Mouse (Mus musculus) hindbrain, embryonic 12.5 days (tissue): Measurements from ENCODE around the gene Pipox. TPM values are rescaled to one million over a fixed set of nuclear protein-coding genes. Genes with fewer than 3 reads are reported as not detected.

ENCODE experiments used
- ATAC-seq: fragments of 200-750 bp; cut with Nextera tagmentation; 2 replicates; pipeline ENCODE4 v1.8.0; 2017; ENCODE audit warnings: moderate TSS enrichment; ENCODE audit not compliant: low FRiP score
- H3K27ac ChIP-seq: fragments of 300-500 bp; sonication (generic); 2 replicates; pipeline ENCODE4 v1.5.1; 2016; ENCODE audit warnings: mild to moderate bottlenecking
- H3K27me3 ChIP-seq: fragments of 300-500 bp; sonication (generic); 2 replicates; pipeline ENCODE4 v1.6.1; 2016; ENCODE audit warnings: mild to moderate bottlenecking
- H3K36me3 ChIP-seq: fragments of 300-500 bp; sonication (generic); 2 replicates; pipeline ENCODE4 v1.6.1; 2016; ENCODE audit warnings: mild to moderate bottlenecking
- H3K4me1 ChIP-seq: fragments of 300-500 bp; sonication (generic); 2 replicates; pipeline ENCODE4 v1.6.1; 2016
- H3K4me2 ChIP-seq: fragments of 300-500 bp; sonication (generic); replicated peaks from 2 replicates; pipeline ENCODE4 v1.6.1; 2016; ENCODE audit warnings: mild to moderate bottlenecking
- H3K4me3 ChIP-seq: fragments of 300-500 bp; sonication (generic); 2 replicates; pipeline ENCODE4 v1.5.1; 2016; ENCODE audit warnings: mild to moderate bottlenecking
- H3K9ac ChIP-seq: fragments of 300-500 bp; sonication (generic); 2 replicates; pipeline ENCODE4 v1.6.1; 2016; ENCODE audit warnings: mild to moderate bottlenecking, moderate library complexity
- H3K9me3 ChIP-seq: fragments of 300-500 bp; sonication (generic); replicated peaks from 2 replicates; pipeline ENCODE4 v1.6.1; 2016; ENCODE audit warnings: mild to moderate bottlenecking
- whole genome bisulfite sequencing: fragments of 180-500 bp; shearing (Covaris S2); methylation state at CpG from one replicate; pipeline ENCODE4 v1.1.7; 2016; 5-methylcytosine and 5-hydroxymethylcytosine counted together
- polyA plus RNA-seq: library from polyadenylated mRNA; unstranded; fragments of >200 nt; fragmentation: Nextera tagmentation; extraction: Ambion mirVana; gene quantifications from 2 replicates; pipeline ENCODE4 v1.2.1, GENCODE M21; 2016

Pipox gene
- polyA plus RNA-seq, 1 experiment from 2014 or later, result 5.0 TPM

- ATAC-seq, result no peak
- H3K4me1 ChIP-seq, result peaks cover 47% of the 10 kb centered on the region
- WGBS, result 44% methylated on average over 1 of the region's 1 CpGs
Measured at GRCm38 (mm10) chr11:77904707-77905106, 10.8 kb upstream of the Pipox start.

DNA sequence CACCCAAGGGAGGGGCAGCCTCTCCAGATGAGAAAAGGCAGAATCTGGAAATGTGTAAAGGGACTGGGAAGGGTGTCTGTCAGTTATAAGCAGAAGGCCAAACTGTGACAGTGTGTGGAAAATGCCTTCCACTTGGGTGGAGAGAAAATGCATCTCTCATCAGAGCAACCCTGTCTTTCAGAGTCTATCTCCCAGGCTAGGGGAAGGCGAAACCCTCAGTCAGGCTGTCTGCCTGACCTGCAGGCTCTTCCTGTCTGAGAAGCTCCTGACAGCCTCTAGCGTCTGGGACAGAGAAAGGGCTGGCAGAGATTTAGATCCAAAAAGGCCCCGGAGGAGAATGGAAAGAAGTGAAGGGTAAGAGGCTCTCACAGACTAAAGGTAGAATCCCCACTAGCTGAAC lies 9.9 kb upstream of the Pipox start:
- Histone ChIP-seq H3K36me3 (no peaks in the 10 kb centered on the region), H3K27me3 (peaks cover 36% of the 10 kb centered on the region), H3K4me1 (peaks cover 42% of the 10 kb centered on the region), H3K9me3 (no peaks in the 10 kb centered on the region), H3K9ac (0 out of 2 replicates have a peak overlapping the region, but pooled peaks have one; percentile 8), H3K27ac (peak overlapping the region; percentile 12; the same call in 1 of the 2 replicates), H3K4me2 (no peak overlapping the region), H3K4me3 (no peak overlapping the region)
- WGBS, result 21% methylated on average over 3 of the region's 3 CpGs
- no peak for ATAC-seq

More at GRCm38 (mm10) chr11:77904707-77905106, 10.8 kb upstream of the Pipox start:
- no peaks in the 10 kb centered on the region for H3K36me3 ChIP-seq
- H3K27me3 ChIP-seq, result peaks cover 29% of the 10 kb centered on the region
- H3K27ac ChIP-seq, result no peak overlapping the region
- no peak overlapping the region for H3K4me3 ChIP-seq
- no peak overlapping the region for H3K4me2 ChIP-seq
- H3K9ac ChIP-seq, result no peak overlapping the region
- H3K9me3 ChIP-seq, result no peaks in the 10 kb centered on the region

GRCm38 (mm10) chr11:77901775-77902355 lies 8.0 kb upstream of the Pipox start:
- no peak for ATAC-seq
- Histone ChIP-seq H3K27ac (no peak overlapping the region; the same call in 1 of the 2 replicates), H3K9me3 (no peaks in the 10 kb centered on the region), H3K27me3 (peaks cover 39% of the 10 kb centered on the region), H3K4me1 (peaks cover 56% of the 10 kb centered on the region), H3K36me3 (no peaks in the 10 kb centered on the region), H3K4me2 (no peak overlapping the region), H3K4me3 (no peak overlapping the region), H3K9ac (no peak overlapping the region)
- 34% methylated on average over 8 of the region's 8 CpGs for WGBS

- H3K9ac ChIP-seq, result no peak overlapping the region
- no peak overlapping the region for H3K4me3 ChIP-seq
- no peaks in the 10 kb centered on the region for H3K36me3 ChIP-seq
- H3K4me2 ChIP-seq, result no peak overlapping the region
- no peak overlapping the region; the same call in 1 of the 2 replicates for H3K27ac ChIP-seq
- ATAC-seq, result no peak
- H3K9me3 ChIP-seq, result no peaks in the 10 kb centered on the region
- H3K4me1 ChIP-seq, result peaks cover 56% of the 10 kb centered on the region
- H3K27me3 ChIP-seq, result peaks cover 39% of the 10 kb centered on the region
- 58% methylated on average over 5 of the region's 5 CpGs for WGBS
Measured at GRCm38 (mm10) chr11:77901366-77901765, 7.5 kb upstream of the Pipox start.

- no peak overlapping the region for H3K9ac ChIP-seq
- no peaks in the 10 kb centered on the region for H3K36me3 ChIP-seq
- H3K4me1 ChIP-seq, result peaks cover 58% of the 10 kb centered on the region
- no peak overlapping the region for H3K4me2 ChIP-seq
- no peak overlapping the region for H3K4me3 ChIP-seq
- peaks cover 39% of the 10 kb centered on the region for H3K27me3 ChIP-seq
- no peak overlapping the region for H3K27ac ChIP-seq
- no peaks in the 10 kb centered on the region for H3K9me3 ChIP-seq
- 90% methylated on average over 4 of the region's 4 CpGs for WGBS
- ATAC-seq, result no peak
Measured at GRCm38 (mm10) chr11:77900696-77901095, 6.8 kb upstream of the Pipox start.

DNA sequence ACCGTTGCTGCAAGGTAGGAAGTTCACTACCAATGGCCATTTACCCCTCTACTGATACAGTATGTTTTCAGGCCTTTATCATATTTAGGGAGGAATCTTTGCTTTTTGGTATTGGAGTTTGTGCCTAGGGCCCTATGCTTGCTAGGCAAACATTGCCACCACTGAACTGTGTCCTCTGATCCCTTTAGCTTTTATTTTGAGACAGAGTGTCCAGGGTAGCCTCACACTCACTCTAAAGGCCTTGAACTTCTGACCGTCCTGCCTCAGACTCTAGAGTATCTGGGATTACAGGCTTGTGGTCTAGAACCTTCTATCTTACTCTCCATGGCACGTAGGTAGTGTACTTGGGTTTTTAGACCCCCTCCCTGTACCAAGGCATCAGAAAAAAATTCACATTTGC lies 6.3 kb upstream of the Pipox start:
- ATAC-seq, result no peak
- H3K4me1 ChIP-seq, result peaks cover 63% of the 10 kb centered on the region
- no peak overlapping the region for H3K27ac ChIP-seq
- no peak overlapping the region for H3K4me3 ChIP-seq
- H3K9ac ChIP-seq, result no peak overlapping the region
- H3K36me3 ChIP-seq, result no peaks in the 10 kb centered on the region
- peaks cover 37% of the 10 kb centered on the region for H3K27me3 ChIP-seq
- H3K4me2 ChIP-seq, result no peak overlapping the region
- 94% methylated on average over 3 of the region's 3 CpGs for WGBS
- H3K9me3 ChIP-seq, result no peaks in the 10 kb centered on the region

- no peaks in the 10 kb centered on the region for H3K9me3 ChIP-seq
- peak; percentile 26; the same call in 1 of the 2 replicates for ATAC-seq
- peaks cover 74% of the 10 kb centered on the region for H3K4me1 ChIP-seq
- H3K4me3 ChIP-seq, result 0 out of 2 replicates have a peak overlapping the region, but pooled peaks have one; percentile 1
- H3K4me2 ChIP-seq, result peak overlapping the region; percentile 41
- peaks cover 38% of the 10 kb centered on the region for H3K27me3 ChIP-seq
- no peaks in the 10 kb centered on the region for H3K36me3 ChIP-seq
- peak overlapping the region; percentile 85 for H3K27ac ChIP-seq
- peak overlapping the region; percentile 20; the same call in 1 of the 2 replicates for H3K9ac ChIP-seq
- 13% methylated on average over 23 of the region's 23 CpGs for WGBS
Measured at GRCm38 (mm10) chr11:77896820-77897805, 3.2 kb upstream of the Pipox start.

- ATAC-seq, result no peak
- peaks cover 39% of the 10 kb centered on the region for H3K27me3 ChIP-seq
- H3K4me3 ChIP-seq, result no peak overlapping the region
- peak overlapping the region; percentile 85 for H3K27ac ChIP-seq
- no peaks in the 10 kb centered on the region for H3K9me3 ChIP-seq
- H3K4me1 ChIP-seq, result peaks cover 72% of the 10 kb centered on the region
- peak overlapping the region; percentile 41 for H3K4me2 ChIP-seq
- no peaks in the 10 kb centered on the region for H3K36me3 ChIP-seq
- 28% methylated on average over 6 of the region's 6 CpGs for WGBS
- H3K9ac ChIP-seq, result no peak overlapping the region
Measured at GRCm38 (mm10) chr11:77896480-77896819, 2.6 kb upstream of the Pipox start.

GRCm38 (mm10) chr11:77896011-77896410 lies 2.1 kb upstream of the Pipox start:
- Histone ChIP-seq H3K36me3 (no peaks in the 10 kb centered on the region), H3K27me3 (peaks cover 37% of the 10 kb centered on the region), H3K4me2 (peak overlapping the region; percentile 41), H3K4me3 (no peak overlapping the region), H3K9ac (no peak overlapping the region), H3K9me3 (no peaks in the 10 kb centered on the region), H3K4me1 (peaks cover 74% of the 10 kb centered on the region), H3K27ac (peak overlapping the region; percentile 85)
- no peak for ATAC-seq
- whole genome bisulfite sequencing, result 68% methylated on average over 9 of the region's 9 CpGs

- Histone ChIP-seq H3K4me3 (no peak overlapping the region), H3K36me3 (no peaks in the 10 kb centered on the region), H3K4me2 (no peak overlapping the region), H3K27me3 (peaks cover 37% of the 10 kb centered on the region), H3K9ac (no peak overlapping the region), H3K9me3 (no peaks in the 10 kb centered on the region), H3K27ac (0 out of 2 replicates have a peak overlapping the region, but pooled peaks have one; percentile 85), H3K4me1 (peaks cover 75% of the 10 kb centered on the region)
- 69% methylated on average over 2 of the region's 2 CpGs for WGBS
- ATAC-seq, result no peak
Measured at GRCm38 (mm10) chr11:77894967-77895366, 1.1 kb upstream of the Pipox start.

DNA sequence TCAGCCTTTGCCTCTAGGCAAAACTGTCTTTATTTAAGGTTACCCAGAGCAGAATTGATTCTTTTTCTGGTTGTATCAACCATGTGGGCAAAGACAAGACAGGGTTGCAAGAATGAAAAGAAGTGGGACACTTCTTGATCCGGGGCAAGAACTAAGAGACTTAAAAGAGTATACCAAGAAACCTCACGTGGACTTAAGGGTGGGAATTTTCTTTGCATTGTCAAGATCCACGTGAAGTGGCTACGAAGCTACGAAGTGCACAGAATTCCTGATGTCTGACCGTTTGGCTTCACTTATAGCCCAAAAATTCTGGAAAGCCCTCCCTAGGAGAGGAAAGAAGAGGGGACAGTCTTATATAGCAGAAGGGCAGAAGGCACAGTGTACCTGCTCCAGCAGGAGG lies 613 bp downstream of the Pipox start:
- Histone ChIP-seq H3K36me3 (no peaks in the 10 kb centered on the region), H3K27ac (peak overlapping the region; percentile 88), H3K4me2 (peak overlapping the region; percentile 29), H3K4me3 (peak overlapping the region; percentile 0; the same call in 1 of the 2 replicates), H3K9ac (peak overlapping the region; percentile 37; the same call in 1 of the 2 replicates), H3K4me1 (peaks cover 73% of the 10 kb centered on the region), H3K9me3 (no peaks in the 10 kb centered on the region), H3K27me3 (peaks cover 25% of the 10 kb centered on the region)
- 20% methylated on average over 6 of the region's 6 CpGs for WGBS
- no peak for ATAC-seq

- peak overlapping the region; percentile 88 for H3K27ac ChIP-seq
- H3K9ac ChIP-seq, result no peak overlapping the region; the same call in 1 of the 2 replicates
- no peak for ATAC-seq
- peak overlapping the region; percentile 29; the same call in 1 of the 2 replicates for H3K4me2 ChIP-seq
- H3K4me3 ChIP-seq, result peak overlapping the region; percentile 0; the same call in 1 of the 2 replicates
- 7% methylated on average over 5 of the region's 5 CpGs for WGBS
- no peaks in the 10 kb centered on the region for H3K9me3 ChIP-seq
- H3K27me3 ChIP-seq, result peaks cover 21% of the 10 kb centered on the region
- H3K4me1 ChIP-seq, result peaks cover 72% of the 10 kb centered on the region
- H3K36me3 ChIP-seq, result no peaks in the 10 kb centered on the region
Measured at GRCm38 (mm10) chr11:77892883-77893282, 1.0 kb downstream of the Pipox start.
